Mouse (Mus musculus) liver, adult 2 months (tissue): ENCODE measurements at regions not wholly inside any gene's neighbourhood (a gene's known extent, or its start where the extent isn't known, plus 50 kb on each side); places are given as distances from the start of the nearest gene placed in this dataset.

Source experiments
- CTCF ChIP-seq: fragments of 200-500 bp; IDR thresholded peaks from 2 replicates; pipeline ENCODE4 v1.5.1; 2011; ENCODE audit warnings: low read depth, low read length, control low read depth
- POLR2A ChIP-seq: fragments of 200-500 bp; IDR thresholded peaks from 2 replicates; pipeline ENCODE4 v1.6.1; 2011; ENCODE audit warnings: low read length, control low read depth; ENCODE audit not compliant: insufficient read depth; ENCODE audit errors: extremely low read depth

GRCm38 (mm10) chr8:35201416-35201815, 564.2 kb upstream of the Gm19410 start:
- no peak for TF ChIP-seq CTCF
- TF ChIP-seq POLR2A = no peak
